Mouse (Mus musculus) C2C12 (cell line): ENCODE results near the gene Sept4. TPM values are rescaled to one million over a fixed set of nuclear protein-coding genes. Genes with fewer than 3 reads are reported as not detected.

ENCODE experiments used
- H3K27me3 ChIP-seq: one replicate; pipeline ENCODE4 v1.6.1; 2011; ENCODE audit not compliant: control insufficient read depth, insufficient read depth, insufficient read length
- H3K36me3 ChIP-seq: one replicate; pipeline ENCODE4 v1.6.1; 2011; ENCODE audit not compliant: control insufficient read depth, insufficient read depth
- H3K4me3 ChIP-seq: one replicate; pipeline ENCODE4 v1.5.1; 2011; ENCODE audit warnings: mild to moderate bottlenecking, control low read depth; ENCODE audit not compliant: poor library complexity, insufficient read depth, severe bottlenecking
- H3K79me2 ChIP-seq: one replicate; pipeline ENCODE4 v1.6.1; 2011; ENCODE audit not compliant: control insufficient read depth, insufficient read depth
- H3K79me3 ChIP-seq: one replicate; pipeline ENCODE4 v1.6.1; 2011; ENCODE audit warnings: low read depth, control low read depth
- H3ac ChIP-seq: one replicate; pipeline ENCODE3; 2011; ENCODE audit warnings: low read depth; ENCODE audit not compliant: control insufficient read depth, insufficient read length
- CEBPB ChIP-seq: IDR thresholded peaks from one replicate; pipeline ENCODE4 v1.6.1; 2011; ENCODE audit warnings: low read depth, mild to moderate bottlenecking, control low read depth, moderate library complexity
- CTCF ChIP-seq: IDR thresholded peaks from one replicate; pipeline ENCODE4 v1.5.1; 2011; ENCODE audit not compliant: control insufficient read depth, insufficient read depth, insufficient read length
- FOSL1 ChIP-seq: IDR thresholded peaks from one replicate; pipeline ENCODE4 v1.8.0; 2011; ENCODE audit warnings: mild to moderate bottlenecking, low read length; ENCODE audit not compliant: poor library complexity, insufficient read depth, severe bottlenecking
- MAX ChIP-seq: IDR thresholded peaks from one replicate; pipeline ENCODE4 v1.6.1; 2011; ENCODE audit warnings: mild to moderate bottlenecking, control low read depth
- MYOD1 ChIP-seq: IDR thresholded peaks from one replicate; pipeline ENCODE4 v1.6.1; 2011; ENCODE audit warnings: low read depth; ENCODE audit not compliant: control insufficient read depth, insufficient read length
- MYOG ChIP-seq: IDR thresholded peaks from one replicate; pipeline ENCODE4 v1.6.1; 2011; ENCODE audit not compliant: control insufficient read depth, insufficient read length; ENCODE audit errors: extremely low read depth
- USF1 ChIP-seq: IDR thresholded peaks from one replicate; pipeline ENCODE4 v1.6.1; 2011; ENCODE audit warnings: low read depth, mild to moderate bottlenecking, control low read depth, moderate library complexity
- polyA plus RNA-seq: library from polyadenylated mRNA; unstranded; fragments of >200 nt; fragmentation: generic; extraction: Trizol; gene quantifications from one replicate; pipeline ENCODE4 v1.2.1, GENCODE M21; 2012; ENCODE audit warnings: missing spikeins

The Sept4 gene
- polyA plus RNA-seq, 1 experiment, result 0.19 TPM

GRCm38 (mm10) chr11:87629859-87630258 lies 61.2 kb downstream of the Sept4 start:
- TF ChIP-seq MYOD1, result no peak
- no peak for TF ChIP-seq CEBPB
- no peak for TF ChIP-seq USF1
- TF ChIP-seq MYOG, result no peak
- TF ChIP-seq CTCF, result no peak
- TF ChIP-seq MAX, result no peak
- no peak for TF ChIP-seq FOSL1
- no peaks in the 10 kb centered on the region for H3K79me3 ChIP-seq
- H3K79me2 ChIP-seq, result no peaks in the 10 kb centered on the region

GRCm38 (mm10) chr11:87638793-87639192 lies 70.1 kb downstream of the Sept4 start:
- no peak overlapping the region for H3K4me3 ChIP-seq
- TF ChIP-seq MYOG (no peak), CEBPB (no peak), CTCF (no peak), USF1 (no peak)

More at GRCm38 (mm10) chr11:87629859-87630258, 61.2 kb downstream of the Sept4 start:
- no peaks in the 10 kb centered on the region for H3K36me3 ChIP-seq
- no peaks in the 10 kb centered on the region for H3K27me3 ChIP-seq
- no peak overlapping the region for H3K4me3 ChIP-seq
- H3ac ChIP-seq, result no peak overlapping the region

GRCm38 (mm10) chr11:87639206-87639605 lies 70.5 kb downstream of the Sept4 start:
- H3K79me3 ChIP-seq, result no peaks in the 10 kb centered on the region
- no peaks in the 10 kb centered on the region for H3K27me3 ChIP-seq
- H3K79me2 ChIP-seq, result no peaks in the 10 kb centered on the region
- no peak overlapping the region for H3ac ChIP-seq
- no peaks in the 10 kb centered on the region for H3K36me3 ChIP-seq
- no peak for TF ChIP-seq MAX
- no peak for TF ChIP-seq FOSL1
- TF ChIP-seq MYOG, result no peak
- no peak for TF ChIP-seq MYOD1
- TF ChIP-seq CTCF, result no peak
- no peak for TF ChIP-seq USF1
- TF ChIP-seq CEBPB, result no peak
- no peak overlapping the region for H3K4me3 ChIP-seq

More at GRCm38 (mm10) chr11:87638793-87639192, 70.1 kb downstream of the Sept4 start:
- Histone ChIP-seq H3K79me3 (no peaks in the 10 kb centered on the region), H3K27me3 (no peaks in the 10 kb centered on the region), H3K79me2 (no peaks in the 10 kb centered on the region), H3K36me3 (no peaks in the 10 kb centered on the region), H3ac (no peak overlapping the region)

Other genes starting within 250 kb of the Sept4 start
- gene Ppm1e, start 209.9 kb upstream of the Sept4 start, polyA plus RNA-seq, result 0.59 TPM
- 4.0 TPM for gene Rad51c, start 163.9 kb upstream of the Sept4 start, polyA plus RNA-seq
- gene Tex14, start 163.8 kb upstream of the Sept4 start, polyA plus RNA-seq, result not detected
- not detected for gene Gm11492, start 2.2 kb upstream of the Sept4 start, polyA plus RNA-seq
- gene Mtmr4, start 23.3 kb downstream of the Sept4 start, polyA plus RNA-seq, result 28.0 TPM
- 0.02 TPM for gene Hsf5, start 48.3 kb downstream of the Sept4 start, polyA plus RNA-seq
- gene Rnf43, start 93.8 kb downstream of the Sept4 start, polyA plus RNA-seq, result not detected
- 214 TPM for gene Supt4a, start 168.6 kb downstream of the Sept4 start, polyA plus RNA-seq
- not detected for gene Tspoap1, start 191.6 kb downstream of the Sept4 start, polyA plus RNA-seq
- not detected for gene Mpo, start 224.7 kb downstream of the Sept4 start, polyA plus RNA-seq